Mouse (Mus musculus): ENCODE results near the gene Hscb. TPM values are rescaled to one million over a fixed set of nuclear protein-coding genes. Genes with fewer than 3 reads are reported as not detected.
"Not testable (repeated sequence)": the region's sequence is repeated elsewhere in the genome, so short reads cannot be mapped to it uniquely, and the experiment has no call there.

Gene Hscb
- 10 to 100 TPM; 42.4 to 43.5 TPM for polyA plus RNA-seq (2017; shearing (Covaris generic))

DNA sequence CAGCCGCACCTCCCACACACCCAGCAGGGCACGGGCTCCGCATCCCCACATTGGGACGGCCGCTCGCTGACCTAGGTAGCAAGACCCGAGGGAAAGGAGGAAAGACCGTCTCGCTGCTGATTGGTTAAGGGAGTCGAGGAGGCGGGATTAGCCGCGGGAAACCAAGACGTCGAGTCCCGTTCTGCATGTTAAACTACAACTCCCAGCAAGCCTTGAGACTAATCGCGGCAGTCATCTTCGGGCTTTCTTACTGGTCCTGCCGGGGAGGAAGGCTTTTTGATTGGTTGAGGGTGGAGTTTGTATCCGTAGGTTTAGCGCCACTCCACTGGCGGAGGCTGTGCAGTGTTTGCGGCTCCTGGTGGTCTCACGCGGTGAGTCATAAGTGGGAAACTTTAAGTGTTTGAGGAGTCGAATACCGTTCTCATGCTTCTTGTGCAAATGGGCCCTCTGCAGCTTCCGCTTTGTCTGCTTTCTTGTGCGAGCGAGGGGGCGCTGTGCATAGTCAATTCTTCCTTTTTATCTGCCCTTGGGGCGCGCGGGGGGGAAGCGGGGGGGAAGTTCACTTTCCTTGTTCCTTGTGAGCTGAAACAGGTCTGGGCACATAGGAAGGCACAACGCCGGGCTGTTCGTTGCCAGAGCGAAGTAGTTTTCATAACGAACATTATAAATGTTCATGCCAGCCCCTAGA is at the start of gene Hscb, which contains the start of gene Chek2:
Gene Hscb (minus strand): TSS at position 100 of the 688 bp plus-strand sequence.
Gene Chek2 (plus strand): TSS at position 302 of the 688 bp plus-strand sequence.
- peak; percentile 98 for ATAC-seq

DNA sequence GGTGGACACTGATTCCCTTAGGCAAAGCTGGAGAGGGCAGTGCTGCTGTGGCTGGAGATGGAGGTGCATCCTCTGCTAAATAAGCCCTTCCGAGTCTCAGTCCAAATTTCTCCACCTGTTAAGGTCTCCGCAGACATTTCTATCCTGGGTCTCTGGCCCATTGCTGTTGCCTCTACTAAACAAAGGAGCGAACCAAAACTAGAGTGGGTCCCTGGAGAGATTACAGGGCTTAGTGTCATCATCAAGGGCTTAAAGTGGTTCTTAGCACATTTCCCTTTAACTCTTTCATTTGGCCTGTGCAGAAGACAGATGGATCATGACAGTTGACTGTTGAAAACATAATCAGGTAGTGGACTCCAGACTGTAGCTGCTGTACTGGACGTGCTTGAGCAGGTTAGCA is 49.0 kb upstream of the Hscb start:
- no peak for ATAC-seq

GRCm38 (mm10) chr5:110879584-110880374 is 40.2 kb upstream of the Hscb start, which contains the start of gene Ttc28:
TSS of gene Ttc28 (plus strand) at chr5:110879803.
- peak; percentile 89 for ATAC-seq

DNA sequence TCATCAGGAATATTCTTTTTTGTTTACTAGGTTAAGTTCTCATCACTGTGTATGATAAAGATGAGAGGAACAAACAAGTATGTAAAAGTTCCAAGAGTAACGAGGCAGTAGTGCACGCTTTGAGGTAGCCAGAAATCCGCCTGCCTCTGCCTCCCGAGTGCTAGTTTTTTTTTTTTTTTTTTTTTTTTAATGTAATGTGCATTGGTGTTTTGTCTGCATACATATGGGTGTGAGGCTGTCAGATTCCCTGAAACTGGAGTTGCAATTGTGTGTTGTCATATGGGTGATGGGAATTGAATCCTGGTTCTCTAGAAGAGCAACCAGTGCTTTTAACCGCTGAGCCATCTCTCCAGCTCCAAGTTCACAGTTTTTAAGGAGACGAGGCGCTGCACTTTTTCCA is 39.5 kb upstream of the Hscb start:
- no peak for ATAC-seq

DNA sequence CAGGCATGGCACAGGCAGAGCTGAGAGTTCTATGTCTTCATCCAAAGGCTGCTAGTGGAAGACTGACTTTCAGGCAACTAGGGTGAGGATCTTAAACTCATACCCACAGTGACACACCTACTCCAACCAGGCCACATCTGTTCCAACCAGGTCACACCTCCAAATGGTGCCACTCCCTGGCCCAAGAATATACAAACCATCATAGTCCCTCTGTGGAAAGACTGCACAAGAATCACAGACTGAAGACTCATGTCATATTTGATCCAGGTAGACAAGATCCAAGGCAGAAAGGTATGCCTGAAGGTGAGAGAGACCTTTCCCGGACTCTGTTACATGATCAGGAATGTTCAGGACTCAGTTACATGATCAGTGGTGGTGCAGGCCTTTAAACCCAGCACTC is 38.9 kb upstream of the Hscb start:
- ATAC-seq: not testable (repeated sequence)

DNA sequence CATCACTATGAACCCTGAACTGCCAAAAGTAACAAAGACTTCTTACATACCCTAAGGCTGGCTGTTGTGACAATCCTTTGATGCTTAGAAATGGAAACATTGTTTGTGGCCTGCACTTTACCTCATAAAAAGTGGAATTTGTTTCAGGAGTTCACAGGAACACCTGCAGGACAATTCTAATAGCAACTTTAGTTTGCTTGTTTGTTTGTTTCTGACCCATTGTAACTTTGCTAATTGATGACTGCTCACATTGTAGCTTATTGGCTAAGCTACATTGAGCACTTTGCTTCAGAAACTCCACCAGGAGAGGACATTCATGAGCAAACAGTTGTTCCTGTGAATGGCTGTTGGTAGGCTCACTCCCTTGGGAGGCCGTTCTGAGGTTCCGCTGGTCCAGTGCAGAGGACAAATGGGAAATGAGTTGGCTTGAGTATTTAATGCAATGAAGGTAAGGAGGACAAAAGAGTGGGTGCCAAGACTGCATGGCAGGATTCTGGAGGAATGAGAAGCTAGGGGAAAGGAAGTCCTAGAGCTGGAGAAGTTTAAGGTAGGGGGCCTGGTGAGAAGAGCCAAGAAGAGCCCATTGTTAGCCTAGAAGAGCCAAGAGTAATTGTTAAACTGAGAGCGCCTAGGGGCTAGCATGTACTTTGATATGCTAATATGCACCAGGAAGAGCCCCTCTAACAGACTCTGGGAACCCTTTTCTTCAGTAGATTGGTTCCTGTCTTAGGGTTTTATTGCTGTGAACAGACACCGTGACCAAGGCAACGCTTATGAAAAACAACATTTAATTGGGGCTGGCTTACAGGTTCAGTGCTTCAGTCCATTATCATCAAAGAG is 38.3 kb upstream of the Hscb start:
- no peak for ATAC-seq

DNA sequence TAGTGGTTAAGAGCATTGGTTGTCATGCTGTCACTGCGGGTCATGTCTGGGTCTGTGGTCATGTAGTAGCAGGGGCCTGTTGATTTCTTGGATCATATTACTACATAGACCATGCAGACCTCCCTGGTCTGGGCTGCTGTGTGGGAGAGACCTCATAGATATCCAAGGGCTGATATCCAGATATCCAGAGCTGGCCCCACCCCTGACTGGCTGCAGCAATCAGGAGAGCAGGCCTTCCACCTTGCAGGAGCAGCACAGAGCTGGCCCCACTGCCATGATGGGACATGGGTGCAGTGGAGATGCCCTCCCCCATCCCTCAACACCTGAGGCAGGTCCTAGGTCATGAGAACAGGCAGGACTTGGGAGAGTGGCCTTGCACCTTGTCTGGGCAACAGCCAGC is 35.7 kb upstream of the Hscb start:
- no peak for ATAC-seq

DNA sequence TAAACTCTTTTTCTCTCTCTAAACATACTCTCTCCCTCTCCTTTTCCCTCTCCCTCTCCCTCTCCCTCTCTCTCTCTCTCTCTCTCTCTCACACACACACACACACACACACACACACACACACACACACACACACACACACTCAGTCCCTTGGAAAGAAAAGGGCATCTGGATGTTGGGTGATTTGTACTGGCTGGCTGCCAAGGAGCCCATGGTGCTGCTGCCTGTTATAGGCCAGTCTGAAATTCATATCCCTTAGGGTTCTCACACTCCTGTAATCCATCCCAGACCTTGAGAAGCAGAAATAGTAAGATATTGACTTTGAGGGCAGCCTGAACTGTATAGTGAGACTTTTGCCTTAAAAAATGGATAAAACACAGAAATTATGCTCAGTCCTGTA is 35.1 kb upstream of the Hscb start:
- no peak for ATAC-seq

DNA sequence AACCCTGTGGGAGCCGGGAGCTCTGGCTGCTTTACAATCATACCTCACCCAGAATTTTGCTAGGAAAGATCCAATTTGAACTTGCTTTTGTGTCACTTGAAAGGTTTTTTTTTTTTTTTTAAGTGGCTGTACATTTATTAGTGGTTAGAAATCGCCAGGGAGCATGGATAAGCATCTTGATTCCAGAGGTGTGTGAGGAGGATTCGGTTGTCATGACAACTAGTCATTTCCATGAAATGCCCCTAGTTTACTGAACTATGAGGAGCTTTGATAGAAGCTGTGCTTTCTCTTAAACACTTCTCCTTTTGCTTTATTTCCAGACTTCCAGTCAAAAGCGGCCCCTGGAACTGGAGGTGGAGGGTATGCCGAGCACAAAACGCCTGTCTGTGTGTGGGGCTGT is 33.6 kb upstream of the Hscb start:
- no peak for ATAC-seq

- ATAC-seq: no peak
Measured at GRCm38 (mm10) chr5:110869242-110869669, 29.7 kb upstream of the Hscb start.

DNA sequence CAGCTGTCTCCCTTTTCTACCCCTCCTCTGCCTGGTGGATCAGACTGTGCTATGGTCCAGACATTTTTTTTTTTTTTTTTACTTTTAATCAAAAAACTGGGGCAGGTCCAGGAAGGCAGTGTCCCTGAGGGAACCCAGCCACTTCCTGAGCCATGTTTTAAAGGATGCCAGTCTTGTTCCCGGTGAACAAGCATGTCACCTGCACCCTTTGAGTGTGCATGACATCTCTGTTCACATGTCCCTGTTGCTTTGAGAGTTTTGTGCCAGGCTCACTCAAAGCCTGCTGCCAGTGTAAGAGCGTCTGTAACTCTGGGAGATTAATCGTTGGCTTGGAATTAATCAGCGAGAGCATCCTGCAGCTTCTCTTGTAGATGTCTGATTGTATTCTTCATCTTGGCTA is 28.9 kb upstream of the Hscb start:
- no peak for ATAC-seq

GRCm38 (mm10) chr5:110860445-110860844 is 20.9 kb upstream of the Hscb start:
- ATAC-seq: no peak

GRCm38 (mm10) chr5:110859013-110859650 is 19.6 kb upstream of the Hscb start:
- ATAC-seq: no peak

GRCm38 (mm10) chr5:110857091-110857490 is 17.5 kb upstream of the Hscb start:
- ATAC-seq: no peak

GRCm38 (mm10) chr5:110852990-110853389 is 13.4 kb upstream of the Hscb start:
- ATAC-seq: no peak

GRCm38 (mm10) chr5:110841046-110841862 is 1.7 kb upstream of the Hscb start:
- no peak for ATAC-seq

DNA sequence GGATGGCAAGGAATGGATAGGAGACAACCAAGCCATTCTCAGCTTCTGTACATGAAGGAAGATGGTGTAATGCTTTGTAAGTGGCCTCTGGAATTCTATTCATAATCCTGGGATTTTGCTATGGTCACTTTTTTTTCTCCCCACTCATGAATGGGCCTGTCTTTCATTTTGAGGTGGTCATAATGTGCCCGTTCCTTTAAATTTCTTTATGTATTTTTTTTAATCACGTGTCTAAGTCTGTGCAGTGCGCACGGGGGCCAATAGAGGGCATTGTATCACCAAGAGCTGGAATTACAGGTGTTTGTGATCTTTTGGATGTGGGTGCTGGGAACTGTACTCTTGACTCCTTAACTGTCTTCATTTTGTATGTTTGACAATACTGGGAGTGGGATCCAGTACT is 888 bp upstream of the Hscb start:
- ATAC-seq: peak; percentile 21

- ATAC-seq: peak; percentile 64
Measured at GRCm38 (mm10) chr5:110839038-110839677, 419 bp downstream of the Hscb start.

DNA sequence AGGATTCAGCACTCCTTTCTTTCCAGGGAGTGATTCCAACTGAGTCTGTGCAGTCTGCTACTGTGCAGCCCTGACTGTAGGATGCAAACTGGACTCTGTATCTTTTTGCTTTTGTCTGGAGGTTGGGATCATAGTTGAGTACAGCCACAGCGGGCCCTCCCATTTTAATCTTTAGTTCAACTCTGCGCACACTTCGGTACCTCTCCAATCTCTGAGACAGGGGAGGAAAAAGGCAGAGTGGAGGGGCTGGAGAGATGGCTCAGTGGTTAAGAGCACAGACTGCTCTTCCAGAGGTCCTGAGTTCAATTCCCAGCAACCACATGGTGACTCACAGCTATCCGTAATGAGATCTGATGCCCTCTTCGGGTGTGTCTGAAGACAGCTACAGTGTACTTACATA is 1.6 kb downstream of the Hscb start:
- not testable (repeated sequence) for ATAC-seq

GRCm38 (mm10) chr5:110835959-110836358 is 3.6 kb downstream of the Hscb start:
- no peak for ATAC-seq
